In the genomic region with DNA sequence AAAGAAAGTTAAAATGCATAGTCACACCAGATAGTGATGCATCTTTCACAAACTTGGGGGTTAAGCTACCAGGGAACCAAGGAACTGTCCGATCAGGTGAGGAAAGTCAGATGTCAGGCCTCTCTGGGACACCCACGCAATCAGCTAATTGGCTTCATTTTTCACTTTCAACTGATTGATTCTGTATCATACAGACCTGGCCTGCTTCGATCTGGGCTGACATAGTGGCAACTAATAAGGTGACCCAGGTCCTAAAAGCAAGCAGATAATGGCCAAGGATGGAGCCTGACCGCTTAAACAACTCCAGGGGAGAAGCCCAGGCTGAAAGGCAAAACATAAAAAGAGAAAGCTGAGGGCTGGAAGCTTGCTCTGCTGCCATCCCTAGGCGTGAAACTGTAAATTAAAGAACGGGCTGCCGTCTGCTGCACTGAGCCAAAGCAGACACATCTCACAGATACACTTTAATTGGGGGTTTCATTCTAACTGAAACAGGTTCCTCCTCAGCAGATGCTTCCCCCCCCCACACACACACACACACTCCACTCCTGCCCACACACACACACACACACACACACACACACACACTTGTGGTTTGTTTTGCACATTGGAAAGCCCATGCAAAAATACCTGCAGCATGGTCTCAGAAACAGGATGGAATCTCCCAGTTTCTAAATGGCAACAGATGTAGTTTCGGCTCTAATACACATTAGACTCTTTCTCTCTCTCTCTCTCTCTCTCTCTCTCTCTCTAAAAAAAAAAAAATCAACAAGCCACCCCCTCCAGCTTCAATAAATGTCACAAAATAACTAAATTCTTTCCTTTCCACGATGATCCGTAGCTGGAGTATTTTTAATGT, we compare ENCODE assay signal across 15 mouse cellular contexts.
DNase-seq lines count a peak whose midpoint lies in the region; ATAC-seq and TF ChIP-seq lines count a peak whose summit lies in the region.
"Had no signal": no experiment of that assay in that cellular context is flagged by ENCODE, and none has a peak within 500 bp of the region (broad histone marks: within the 10 kb centered on the region; RNA-seq: fewer than 3 reads in every experiment).

No protein-coding gene starts in this region.

- peak; percentile 77 for DNase-seq in forebrain, embryonic 14.5 days (ENCODE audit: low spot score)
- peak; percentile 74 for DNase-seq in midbrain, embryonic 11.5 days (ENCODE audit: low spot score, missing footprints)
- peak; percentile 57 to 78 for DNase-seq in left cerebral cortex, postnatal 14 days (ENCODE audit: low spot score in 2 of 2)
- DNase-seq in stomach, postnatal 0 days (ENCODE audit: low spot score): no peak
- DNase-seq in urinary bladder, postnatal 36 days (ENCODE audit: low spot score in 2 of 2): no peak
- DNase-seq: gastrocnemius, postnatal 36 days; heart, postnatal 4 days; kidney, postnatal 25 days; liver, embryonic 13.5 days had no signal

- TF ChIP-seq CTCF in stomach, postnatal 0 days (IDR thresholded peaks at IDR 0.05; ENCODE audit: low read depth): peak; percentile 35

- no peak overlapping the region for H3K27ac ChIP-seq in forebrain, embryonic 14.5 days (ENCODE audit: low read depth, low read length)
- H3K27ac ChIP-seq in forebrain, embryonic 13.5 days: no peak overlapping the region
- H3K27ac ChIP-seq in midbrain, embryonic 11.5 days (ENCODE audit: low read depth, low read length): no peak overlapping the region
- no peak overlapping the region for H3K27ac ChIP-seq in midbrain, embryonic 13.5 days
- H3K27ac ChIP-seq in stomach, postnatal 0 days (replicated peaks): no peak overlapping the region
- H3K27ac ChIP-seq: embryonic facial prominence, embryonic 15.5 days; liver, embryonic 13.5 days; midbrain, embryonic 12.5 days; stomach, embryonic 15.5 days had no signal

- no peak overlapping the region for H3K4me3 ChIP-seq in forebrain, embryonic 14.5 days (ENCODE audit: low read depth, low read length)
- no peak overlapping the region for H3K4me3 ChIP-seq in forebrain, embryonic 13.5 days
- H3K4me3 ChIP-seq in midbrain, embryonic 11.5 days (ENCODE audit: low read depth, low read length): no peak overlapping the region
- no peak overlapping the region for H3K4me3 ChIP-seq in midbrain, embryonic 13.5 days (replicated peaks)
- no peak overlapping the region for H3K4me3 ChIP-seq in stomach, postnatal 0 days (ENCODE audit: low read depth, low read length)
- H3K4me3 ChIP-seq: embryonic facial prominence, embryonic 15.5 days; liver, embryonic 13.5 days; midbrain, embryonic 12.5 days; stomach, embryonic 15.5 days had no signal

- H3K4me2 ChIP-seq in forebrain, embryonic 14.5 days (ENCODE audit: low read length): no peak overlapping the region
- H3K4me2 ChIP-seq in forebrain, embryonic 13.5 days: no peak overlapping the region
- H3K4me2 ChIP-seq in midbrain, embryonic 11.5 days: no peak overlapping the region
- H3K4me2 ChIP-seq in midbrain, embryonic 13.5 days (replicated peaks): no peak overlapping the region
- no peak overlapping the region for H3K4me2 ChIP-seq in stomach, postnatal 0 days (replicated peaks; ENCODE audit: low read depth)
- H3K4me2 ChIP-seq: embryonic facial prominence, embryonic 15.5 days; liver, embryonic 13.5 days; midbrain, embryonic 12.5 days; stomach, embryonic 15.5 days had no signal

- ATAC-seq in forebrain, embryonic 14.5 days: no peak
- ATAC-seq in forebrain, embryonic 13.5 days: no peak
- no peak for ATAC-seq in midbrain, embryonic 11.5 days (ENCODE audit: low FRiP score)
- ATAC-seq in midbrain, embryonic 13.5 days: no peak
- no peak for ATAC-seq in stomach, postnatal 0 days (ENCODE audit: low FRiP score, low TSS enrichment)
- ATAC-seq in megakaryocyte progenitor cell, adult 5-6 weeks (replicated peaks; ENCODE audit: poor library complexity): no peak

- intact Hi-C loops in left cerebral cortex, postnatal 14 days (cut with DNase I): loop anchor here (10.0 kb wide), 1 partner anchor 684 kb away; no protein-coding TSS in a partner anchor

- H3K27me3 ChIP-seq in forebrain, embryonic 14.5 days (replicated peaks; ENCODE audit: control insufficient read depth, insufficient read depth, low read length): peaks cover 27% of the 10 kb centered on the region
- H3K27me3 ChIP-seq in forebrain, embryonic 13.5 days: peaks cover 49% of the 10 kb centered on the region
- peaks cover 44% of the 10 kb centered on the region for H3K27me3 ChIP-seq in midbrain, embryonic 11.5 days (ENCODE audit: control insufficient read depth, insufficient read depth, low read length)
- H3K27me3 ChIP-seq in midbrain, embryonic 13.5 days: peaks cover 54% of the 10 kb centered on the region
- H3K27me3 ChIP-seq in stomach, postnatal 0 days (ENCODE audit: control insufficient read depth, insufficient read depth, low read length): no peaks in the 10 kb centered on the region

- H3K9ac ChIP-seq in forebrain, embryonic 14.5 days (ENCODE audit: low read length): no peak overlapping the region
- H3K9ac ChIP-seq in forebrain, embryonic 13.5 days: no peak overlapping the region
- H3K9ac ChIP-seq in midbrain, embryonic 11.5 days (ENCODE audit: low read length): no peak overlapping the region
- no peak overlapping the region for H3K9ac ChIP-seq in midbrain, embryonic 13.5 days (replicated peaks)
- no peak overlapping the region for H3K9ac ChIP-seq in stomach, postnatal 0 days (ENCODE audit: low read length)
- H3K9ac ChIP-seq: embryonic facial prominence, embryonic 15.5 days; liver, embryonic 13.5 days; midbrain, embryonic 12.5 days; stomach, embryonic 15.5 days had no signal

- no peaks in the 10 kb centered on the region for H3K36me3 ChIP-seq in forebrain, embryonic 14.5 days (ENCODE audit: control insufficient read depth, insufficient read depth, low read length)
- H3K36me3 ChIP-seq in forebrain, embryonic 13.5 days (ENCODE audit: poor library complexity, severe bottlenecking): no peaks in the 10 kb centered on the region
- H3K36me3 ChIP-seq in midbrain, embryonic 11.5 days (ENCODE audit: control insufficient read depth, insufficient read depth, low read length): no peaks in the 10 kb centered on the region
- no peaks in the 10 kb centered on the region for H3K36me3 ChIP-seq in midbrain, embryonic 13.5 days
- H3K36me3 ChIP-seq in stomach, postnatal 0 days (ENCODE audit: control insufficient read depth, insufficient read depth, low read length): no peaks in the 10 kb centered on the region
- H3K36me3 ChIP-seq: embryonic facial prominence, embryonic 15.5 days; liver, embryonic 13.5 days; midbrain, embryonic 12.5 days; stomach, embryonic 15.5 days had no signal

- no peaks in the 10 kb centered on the region for H3K9me3 ChIP-seq in forebrain, embryonic 14.5 days (replicated peaks; ENCODE audit: control insufficient read depth, low read length)
- no peaks in the 10 kb centered on the region for H3K9me3 ChIP-seq in forebrain, embryonic 13.5 days (replicated peaks)
- no peaks in the 10 kb centered on the region for H3K9me3 ChIP-seq in midbrain, embryonic 11.5 days (ENCODE audit: control insufficient read depth, low read length)
- no peaks in the 10 kb centered on the region for H3K9me3 ChIP-seq in midbrain, embryonic 13.5 days
- no peaks in the 10 kb centered on the region for H3K9me3 ChIP-seq in stomach, postnatal 0 days (ENCODE audit: control insufficient read depth, low read length)
- H3K9me3 ChIP-seq: embryonic facial prominence, embryonic 15.5 days; liver, embryonic 13.5 days; midbrain, embryonic 12.5 days; stomach, embryonic 15.5 days had no signal

- peaks cover 10% of the 10 kb centered on the region for H3K4me1 ChIP-seq in forebrain, embryonic 14.5 days (ENCODE audit: control insufficient read depth, insufficient read depth, low read length)
- H3K4me1 ChIP-seq in forebrain, embryonic 13.5 days: peaks cover 36% of the 10 kb centered on the region
- H3K4me1 ChIP-seq in midbrain, embryonic 11.5 days (ENCODE audit: control insufficient read depth, insufficient read depth, low read length): peaks cover 12% of the 10 kb centered on the region
- H3K4me1 ChIP-seq in midbrain, embryonic 13.5 days (replicated peaks): peaks cover 35% of the 10 kb centered on the region
- no peaks in the 10 kb centered on the region for H3K4me1 ChIP-seq in stomach, postnatal 0 days (replicated peaks; ENCODE audit: control insufficient read depth, insufficient read depth)

- TF ChIP-seq EP300 in stomach, postnatal 0 days (optimal IDR thresholded peaks at IDR 0.05): no peak

- WGBS in forebrain, embryonic 14.5 days: 56% methylated on average over 10 of the region's 10 CpGs
- 54% methylated on average over 10 of the region's 10 CpGs for WGBS in forebrain, embryonic 13.5 days
- WGBS in midbrain, embryonic 11.5 days: 57% methylated on average over 10 of the region's 10 CpGs
- 60% methylated on average over 10 of the region's 10 CpGs for WGBS in midbrain, embryonic 13.5 days
- 63% methylated on average over 10 of the region's 10 CpGs for WGBS in stomach, postnatal 0 days

Comparison
In these comparisons a context has a peak if more than half of its experiments do, and no peak if none do; other contexts are left out.
1. DNase-seq: peak in forebrain, embryonic 14.5 days (single experiment), midbrain, embryonic 11.5 days (single experiment) and left cerebral cortex, postnatal 14 days (2 of 2); none in stomach, postnatal 0 days (single experiment) and urinary bladder, postnatal 36 days (0 of 2).